Mouse (Mus musculus) liver, adult 2 months (tissue): ENCODE data around the gene Jagn1.
A peak's percentile ranks its signal among the peaks of the same experiment; 100 is the strongest.

Experiments
- CTCF ChIP-seq: fragments of 200-500 bp; IDR thresholded peaks from 2 replicates; pipeline ENCODE4 v1.5.1; 2011; ENCODE audit warnings: low read depth, low read length, control low read depth
- POLR2A ChIP-seq: fragments of 200-500 bp; IDR thresholded peaks from 2 replicates; pipeline ENCODE4 v1.6.1; 2011; ENCODE audit warnings: low read length, control low read depth; ENCODE audit not compliant: insufficient read depth; ENCODE audit errors: extremely low read depth

DNA sequence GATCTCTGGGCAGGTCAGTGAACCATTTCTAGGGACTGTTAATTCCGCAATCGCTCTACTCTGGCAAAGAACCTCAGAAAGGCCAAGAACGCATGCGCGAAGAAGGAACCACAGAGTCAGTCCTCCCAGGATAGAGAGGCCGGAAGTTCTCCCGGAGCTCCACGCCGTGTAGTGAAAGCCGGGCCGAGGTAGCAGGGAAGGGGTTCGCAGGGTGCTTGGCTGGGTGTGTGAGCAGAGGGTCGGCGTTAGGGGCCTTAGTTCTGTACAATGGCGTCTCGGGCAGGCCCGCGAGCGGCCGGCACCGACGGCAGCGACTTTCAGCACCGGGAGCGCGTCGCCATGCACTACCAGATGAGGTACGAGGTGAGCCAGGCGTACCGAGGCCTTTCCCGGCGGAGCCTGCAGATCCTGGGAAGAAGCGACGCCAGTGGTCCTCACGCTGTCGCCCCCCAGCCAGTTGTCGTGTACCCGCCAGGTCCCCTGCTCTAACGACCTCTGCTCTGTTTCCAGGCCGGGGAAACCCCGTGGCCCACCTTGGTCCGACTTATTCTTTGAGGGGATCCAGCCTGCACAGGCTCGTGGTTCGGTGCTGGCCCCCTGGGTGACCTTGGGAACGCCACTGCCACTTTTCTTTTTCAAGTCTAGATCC is at the start of gene Jagn1:
- no peak for TF ChIP-seq CTCF
- peak; percentile 56; the same call in 1 of the 2 replicates for TF ChIP-seq POLR2A
